Mouse (Mus musculus) heart, adult 11 months (tissue): ENCODE data around the gene 4930558K02Rik.

Source experiments
- DNase-seq: peaks from one replicate; pipeline ENCODE4 v3.0.0; 2022

Gene 4930558K02Rik

GRCm38 (mm10) chr1:161979536-161979935 is at the start of gene 4930558K02Rik:
4930558K02Rik (minus strand) TSS chr1:161979636.
- DNase-seq: peak; percentile 46

DNA sequence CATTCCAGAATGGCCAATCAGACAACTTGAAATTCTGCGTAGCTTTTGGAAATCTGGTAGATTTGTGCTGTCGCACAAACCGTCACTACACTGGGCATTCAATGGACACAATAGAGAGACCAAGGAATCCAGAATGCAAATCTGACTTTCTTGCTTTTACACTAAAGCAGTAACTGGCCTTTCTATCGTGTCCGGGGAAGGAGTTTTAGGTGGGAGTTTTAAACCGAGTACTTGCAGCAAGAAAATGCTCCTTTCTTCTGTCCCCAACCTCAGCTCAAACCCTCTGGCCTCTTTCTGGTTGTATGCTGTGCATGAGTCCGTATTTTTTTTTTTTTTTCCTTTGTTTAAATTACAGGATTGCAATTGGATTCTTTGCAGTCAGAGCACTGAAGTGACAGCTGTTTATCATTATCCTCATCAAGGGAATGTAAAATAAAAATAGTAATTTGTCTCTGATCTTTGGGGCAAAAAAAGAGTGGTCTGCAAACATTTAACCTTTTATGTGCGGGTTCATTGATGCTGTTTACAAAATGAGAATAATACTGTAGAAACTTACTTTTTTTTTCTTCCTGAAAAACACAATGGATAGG is 44.3 kb upstream of the 4930558K02Rik start:
- no peak for DNase-seq

DNA sequence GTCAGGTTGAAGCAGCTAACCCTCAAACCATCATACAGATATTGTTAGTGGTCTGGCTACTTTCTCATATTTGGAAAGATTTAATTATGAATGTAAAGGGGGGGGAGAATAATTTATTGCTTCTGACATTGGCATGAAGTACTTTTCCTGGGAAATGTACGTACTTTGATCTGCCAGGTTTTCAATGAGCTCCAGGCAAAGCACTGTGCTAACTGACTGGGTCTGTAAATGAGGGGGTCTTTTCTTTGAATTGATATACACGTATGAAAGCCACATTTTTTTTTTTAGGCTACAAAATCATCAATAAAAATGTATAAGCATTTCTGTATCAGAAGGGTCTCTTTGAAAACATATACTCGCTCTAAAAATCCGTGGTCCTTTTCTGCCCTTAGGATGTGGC is 41.3 kb upstream of the 4930558K02Rik start:
- no peak for DNase-seq

DNA sequence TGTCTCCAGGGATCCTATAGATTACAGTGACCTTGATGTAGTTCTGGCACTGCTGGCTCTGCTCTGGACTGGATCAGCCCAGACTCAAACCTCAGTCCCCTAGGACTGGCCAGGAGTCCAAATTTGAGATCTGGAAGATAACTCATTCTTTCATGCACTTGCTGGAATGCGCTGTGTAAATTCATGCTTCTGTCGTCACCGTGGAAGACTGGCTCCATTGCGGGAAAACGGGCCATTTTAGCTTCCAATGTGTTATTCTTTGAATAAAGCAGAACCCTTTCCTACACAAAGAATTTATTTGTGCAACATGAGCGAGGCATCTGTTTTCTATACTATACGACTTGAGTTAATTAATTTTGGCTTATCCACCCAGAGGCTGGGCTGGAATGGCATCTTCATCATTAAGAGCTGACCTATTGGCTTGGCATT is 40.9 kb upstream of the 4930558K02Rik start:
- DNase-seq: no peak

GRCm38 (mm10) chr1:162018601-162018977 is 39.2 kb upstream of the 4930558K02Rik start:
- DNase-seq: no peak

DNA sequence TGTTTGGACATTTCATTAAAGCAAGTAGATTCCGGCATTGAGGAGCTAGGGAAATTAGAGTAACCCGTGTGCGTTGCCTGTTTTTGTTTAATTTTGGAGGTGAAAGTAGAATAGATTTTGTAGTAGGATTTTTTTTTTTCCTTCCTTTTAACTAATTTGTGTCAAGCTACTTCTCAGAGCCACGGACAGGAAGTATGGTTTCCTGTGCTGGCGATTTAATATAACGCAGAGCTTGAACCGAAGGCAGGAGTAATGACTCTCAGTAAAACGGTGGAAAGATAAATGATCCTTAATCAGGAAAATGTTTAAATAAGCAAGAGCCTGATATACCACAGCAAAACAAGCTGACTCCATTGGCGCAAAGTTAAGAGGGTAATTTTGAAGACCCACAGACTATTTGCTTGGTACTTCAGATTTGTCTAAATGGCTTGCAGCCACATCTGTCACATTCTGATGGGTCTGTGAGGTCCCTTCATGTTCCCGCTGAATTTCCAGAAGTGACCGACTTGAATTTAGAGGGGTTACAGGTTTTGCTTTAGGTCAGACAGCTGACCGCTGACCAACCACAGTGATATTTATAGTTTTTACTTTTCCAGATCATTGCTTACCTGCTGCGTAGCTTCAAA is 38.7 kb upstream of the 4930558K02Rik start:
- peak; percentile 68 for DNase-seq

- DNase-seq: peak; percentile 79
These were observed 37.5 kb upstream of the 4930558K02Rik start for GRCm38 (mm10) chr1:162016982-162017381.

- no peak for DNase-seq
These were observed 35.9 kb upstream of the 4930558K02Rik start for GRCm38 (mm10) chr1:162015247-162015862.

DNA sequence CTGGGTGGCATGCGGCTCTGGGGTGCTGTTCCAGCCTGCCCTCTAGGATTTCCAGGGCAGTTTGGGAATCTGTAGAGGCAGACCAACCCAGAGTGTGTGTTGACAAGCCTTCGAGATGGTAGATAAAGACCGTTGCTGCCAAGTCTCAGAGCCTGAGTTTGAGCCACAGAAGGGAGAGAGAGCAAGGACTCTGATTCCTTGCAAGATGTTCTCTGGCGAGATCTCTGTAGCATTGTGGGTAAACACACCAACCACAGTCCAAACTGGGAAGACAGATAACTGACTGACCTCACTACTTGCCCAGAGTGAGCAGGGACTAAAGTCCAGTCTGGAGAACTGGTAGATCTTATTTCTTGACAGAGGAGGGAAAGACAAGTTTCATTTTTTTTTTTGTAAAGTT is 34.1 kb upstream of the 4930558K02Rik start:
- DNase-seq: peak; percentile 72

- peak; percentile 66 for DNase-seq
These were observed 32.2 kb upstream of the 4930558K02Rik start for GRCm38 (mm10) chr1:162011523-162012245.

DNA sequence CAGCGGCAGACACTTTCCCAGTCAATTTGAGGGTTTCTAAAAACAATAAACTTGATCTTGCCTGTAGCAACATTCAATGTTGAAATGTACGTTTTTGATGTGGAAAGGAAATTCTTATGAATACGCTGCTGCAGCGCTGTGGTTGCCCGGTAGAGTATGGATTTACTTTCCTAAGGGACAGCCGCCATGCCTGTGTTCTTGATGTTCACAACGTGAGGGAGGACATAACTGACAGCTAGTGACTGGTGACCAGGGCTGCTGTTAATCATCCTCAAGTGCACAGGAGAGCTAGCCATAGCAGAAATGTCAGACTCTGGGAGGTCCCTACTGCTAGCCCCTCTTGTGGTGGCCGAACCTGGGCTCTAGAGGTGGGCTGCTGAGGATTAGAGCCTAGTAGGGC is 29.6 kb upstream of the 4930558K02Rik start:
- DNase-seq: peak; percentile 89

DNA sequence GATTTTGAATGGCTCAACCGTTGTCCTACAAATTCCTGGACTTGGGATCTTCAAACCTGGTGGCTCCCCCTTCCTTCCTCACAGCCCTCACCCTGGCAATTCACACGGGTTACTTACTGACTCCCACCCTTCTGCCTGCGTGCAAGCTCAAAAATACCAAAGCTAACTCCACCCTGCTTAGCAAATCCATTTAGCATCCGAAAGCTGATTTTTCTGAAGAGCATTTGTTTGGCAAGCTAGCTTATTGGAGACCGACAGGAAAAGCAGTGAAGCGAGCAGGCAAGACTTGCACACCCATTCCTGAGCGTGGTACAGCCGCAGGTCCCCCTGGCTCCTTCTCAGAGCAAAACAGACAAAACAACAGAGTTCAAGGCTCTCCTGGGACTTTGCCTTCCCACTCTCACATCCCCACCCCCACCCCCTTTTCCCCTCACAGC is 29.2 kb upstream of the 4930558K02Rik start:
- peak; percentile 93 for DNase-seq

DNA sequence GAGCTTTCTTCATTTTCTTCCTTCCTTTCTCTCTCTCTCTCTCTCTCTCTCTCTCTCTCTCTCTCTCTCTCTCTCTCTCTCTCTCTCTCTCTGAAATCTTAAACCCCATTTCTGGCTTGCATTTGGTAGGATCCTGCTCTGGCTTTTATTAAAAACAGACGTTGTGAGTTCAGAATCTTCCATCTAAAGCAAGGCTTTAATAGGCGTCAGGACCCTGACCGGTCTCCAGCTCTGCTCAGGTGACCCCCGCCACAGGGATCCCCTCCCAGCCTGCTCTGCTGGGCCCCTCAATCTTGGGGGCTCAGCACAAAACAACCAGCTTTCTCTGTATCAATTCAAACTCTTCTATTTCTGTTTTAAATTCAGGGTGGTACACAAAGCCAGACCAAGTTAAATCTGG is 28.8 kb upstream of the 4930558K02Rik start:
- DNase-seq: peak; percentile 85

- peak; percentile 79 for DNase-seq
These were observed 26.7 kb upstream of the 4930558K02Rik start for GRCm38 (mm10) chr1:162006109-162006508.

DNA sequence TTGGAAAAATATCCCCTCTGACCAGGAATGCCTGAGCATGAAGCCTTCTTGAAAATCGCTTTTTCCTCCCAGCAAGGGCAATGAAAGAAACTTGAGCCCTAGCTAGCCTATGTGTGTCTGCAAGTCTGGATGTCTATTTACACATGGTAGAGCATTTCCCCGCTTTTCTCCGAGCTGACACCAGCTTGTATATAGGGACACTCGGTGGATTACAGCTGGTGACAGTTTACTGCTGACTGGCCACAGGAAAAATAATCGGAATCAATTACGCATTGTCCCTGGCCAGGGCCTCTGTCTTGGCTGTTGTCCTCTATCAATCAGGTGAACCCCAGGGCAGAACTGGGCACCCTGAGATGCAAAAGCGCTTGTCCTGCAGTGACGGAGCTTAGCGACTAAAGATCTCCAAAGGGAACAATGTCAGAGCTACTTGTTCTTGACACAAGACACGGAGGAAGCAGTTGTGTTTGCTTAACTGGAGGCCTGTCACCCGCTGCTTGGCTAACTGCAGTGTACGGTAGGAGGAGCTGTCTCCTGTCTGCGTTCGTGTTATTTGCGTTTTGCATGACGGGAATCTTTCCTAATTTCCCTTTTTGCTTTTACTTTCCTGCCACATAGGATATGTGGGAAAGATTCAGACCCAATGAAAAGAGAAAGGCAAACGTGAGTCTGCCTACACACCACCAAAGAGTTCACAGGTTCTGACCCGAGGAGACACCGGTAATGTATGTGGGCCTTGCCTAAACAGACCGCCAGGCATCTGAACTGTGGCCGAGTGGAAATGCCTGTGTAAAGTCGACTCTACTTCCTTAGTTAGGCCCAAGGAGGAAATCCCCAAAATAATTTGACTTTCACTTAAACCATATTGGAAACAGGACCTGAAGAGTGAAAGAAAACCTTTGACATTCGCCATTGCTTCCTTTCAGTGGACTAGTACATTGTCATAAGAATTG is 25.7 kb upstream of the 4930558K02Rik start:
- DNase-seq: peak; percentile 97

DNA sequence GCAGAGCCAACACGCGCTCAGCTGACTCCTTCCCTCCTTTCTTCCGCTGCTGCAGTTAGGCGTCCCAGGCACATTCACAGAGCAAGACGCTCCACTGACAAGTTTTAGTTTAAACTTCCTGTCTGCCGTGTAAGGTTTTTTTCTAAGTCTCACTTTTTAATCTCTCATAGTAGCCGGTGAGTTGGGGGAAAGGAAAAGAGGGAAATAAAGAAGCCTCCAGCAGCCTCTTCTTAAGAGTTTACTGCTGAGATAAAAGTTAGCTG is 25.0 kb upstream of the 4930558K02Rik start:
- DNase-seq: no peak

DNA sequence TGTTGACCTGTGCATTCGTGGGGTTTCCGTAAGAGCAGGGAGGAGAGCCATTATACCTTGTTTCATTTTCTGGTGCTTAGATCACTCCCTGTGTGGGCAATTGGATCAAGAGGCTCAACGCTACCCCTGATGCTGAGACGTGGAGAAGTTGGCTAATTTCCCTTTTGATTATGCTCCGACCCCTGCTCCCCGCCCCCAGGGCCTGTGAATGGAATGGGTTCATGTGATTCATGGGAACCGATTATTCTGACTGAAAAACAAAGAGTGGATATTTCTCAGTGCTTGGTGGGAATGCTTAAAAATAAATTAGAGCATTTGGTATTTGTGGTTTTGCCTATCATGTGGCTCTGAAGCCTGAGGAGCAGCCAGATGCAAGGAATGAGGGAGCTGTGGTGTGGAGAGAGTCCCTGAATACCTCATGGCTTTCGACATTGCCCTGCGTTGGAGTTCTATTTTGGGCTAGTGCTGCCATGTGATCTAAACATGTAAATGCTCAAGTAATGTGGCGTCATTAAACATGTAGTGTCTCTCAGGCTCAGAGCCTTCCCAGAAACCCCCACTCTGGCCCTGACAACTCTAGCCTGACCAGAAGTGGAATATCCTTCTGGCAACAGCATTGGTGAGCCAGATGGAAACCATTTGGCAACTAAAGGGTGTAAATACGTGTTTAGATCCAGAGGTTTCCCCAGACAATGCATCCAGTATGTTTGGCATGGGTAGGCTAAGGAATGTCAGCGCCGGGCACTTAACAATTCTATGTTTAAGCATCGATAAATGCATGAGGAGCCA is 24.5 kb upstream of the 4930558K02Rik start:
- DNase-seq: peak; percentile 93

DNA sequence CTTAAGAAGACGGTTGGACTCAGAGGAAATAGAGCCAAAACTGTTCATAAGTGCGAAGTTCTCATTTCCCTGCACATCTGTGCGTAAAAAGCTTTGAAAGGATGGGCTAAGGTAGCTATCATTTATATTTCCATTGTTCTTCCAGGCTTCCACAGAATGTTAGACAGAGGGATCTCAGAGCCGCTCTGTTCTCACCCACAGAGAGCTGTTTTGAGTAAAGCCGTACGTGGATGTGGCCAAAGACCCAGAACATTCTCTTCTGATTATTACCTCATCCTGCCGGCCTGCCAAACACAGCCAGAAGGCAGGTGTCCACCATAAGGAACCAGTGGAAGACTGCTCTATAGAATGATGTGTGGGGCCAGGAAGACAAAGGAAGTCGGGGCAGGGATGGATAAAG is 21.9 kb upstream of the 4930558K02Rik start:
- peak; percentile 94 for DNase-seq

GRCm38 (mm10) chr1:161999882-162000371 is 20.5 kb upstream of the 4930558K02Rik start:
- peak; percentile 94 for DNase-seq

GRCm38 (mm10) chr1:161999338-161999737 is 19.9 kb upstream of the 4930558K02Rik start:
- peak; percentile 81 for DNase-seq

DNA sequence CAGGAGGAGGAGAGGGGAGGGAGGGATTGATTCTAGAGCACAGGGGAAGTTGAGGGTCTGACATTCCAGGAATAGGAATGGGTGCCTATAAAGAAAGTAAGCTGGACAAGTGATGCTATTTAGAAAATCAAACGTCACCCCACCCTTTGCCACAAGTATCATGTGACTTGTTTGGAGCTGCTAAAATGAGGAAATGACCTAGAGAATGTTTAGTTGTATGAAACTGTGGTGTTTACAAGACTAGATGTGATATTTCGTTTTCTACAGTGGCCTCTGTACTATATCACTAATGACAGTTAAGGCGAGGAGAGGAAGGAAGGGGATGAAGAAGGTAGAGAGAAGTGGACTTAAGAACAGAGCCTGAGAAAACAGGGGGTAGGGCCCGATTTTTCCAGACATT is 19.3 kb upstream of the 4930558K02Rik start:
- peak; percentile 85 for DNase-seq

GRCm38 (mm10) chr1:161992389-161992788 is 13.0 kb upstream of the 4930558K02Rik start:
- peak; percentile 59 for DNase-seq
